Mouse (Mus musculus) small intestine, adult 2 months (tissue): ENCODE results near the gene Fbxo22. TPM values are rescaled to one million over a fixed set of nuclear protein-coding genes. Genes with fewer than 3 reads are reported as not detected.
A peak's percentile ranks its signal among the peaks of the same experiment; 100 is the strongest.

Source experiments
- H3K27ac ChIP-seq: fragments of 200-500 bp; 2 replicates; pipeline ENCODE4 v1.5.1; 2012; ENCODE audit warnings: low read depth, low read length, control low read depth, inconsistent platforms; ENCODE audit not compliant: insufficient read depth
- H3K27me3 ChIP-seq: fragments of 200-500 bp; 2 replicates; pipeline ENCODE4 v1.6.1; 2012; ENCODE audit warnings: mild to moderate bottlenecking, moderate library complexity, low read length, inconsistent platforms; ENCODE audit not compliant: control insufficient read depth, insufficient read depth
- H3K36me3 ChIP-seq: fragments of 200-500 bp; 2 replicates; pipeline ENCODE4 v1.6.1; 2012; ENCODE audit warnings: mild to moderate bottlenecking, low read length, control low read depth, inconsistent platforms; ENCODE audit not compliant: control insufficient read depth, insufficient read depth
- H3K4me1 ChIP-seq: fragments of 200-500 bp; 2 replicates; pipeline ENCODE4 v1.6.1; 2012; ENCODE audit warnings: low read length, inconsistent platforms, mixed read lengths; ENCODE audit not compliant: control insufficient read depth, insufficient read depth, insufficient read length
- H3K4me3 ChIP-seq: fragments of 200-500 bp; 2 replicates; pipeline ENCODE4 v1.5.1; 2012; ENCODE audit warnings: low read depth, mild to moderate bottlenecking, control low read depth, inconsistent platforms, low read length, moderate library complexity
- CTCF ChIP-seq: fragments of 200-500 bp; IDR thresholded peaks from 2 replicates; pipeline ENCODE4 v1.5.1; 2012; ENCODE audit warnings: low read depth, mild to moderate bottlenecking, control low read depth, inconsistent platforms, low read length, moderate library complexity, mixed read lengths; ENCODE audit not compliant: insufficient replicate concordance, insufficient read length; ENCODE audit errors: extremely low read depth
- POLR2A ChIP-seq: fragments of 200-500 bp; IDR thresholded peaks from 2 replicates; pipeline ENCODE4 v1.6.1; 2012; ENCODE audit warnings: low read depth, mild to moderate bottlenecking, control low read depth, inconsistent platforms, low read length, moderate library complexity
- WGBS: fragments of 180-500 bp; shearing (Covaris S2); methylation state at CpG from one replicate; pipeline ENCODE4 v1.1.7; 2018; 5-methylcytosine and 5-hydroxymethylcytosine counted together
- polyA plus RNA-seq: library from polyadenylated mRNA; depleted of rRNA; stranded (reverse); fragments of >200 nt; gene quantifications from 2 replicates; pipeline ENCODE4 v1.2.3, GENCODE M21; 2012; rRNA removed

Fbxo22 gene
- polyA plus RNA-seq, 1 experiment = 10.2 TPM

DNA sequence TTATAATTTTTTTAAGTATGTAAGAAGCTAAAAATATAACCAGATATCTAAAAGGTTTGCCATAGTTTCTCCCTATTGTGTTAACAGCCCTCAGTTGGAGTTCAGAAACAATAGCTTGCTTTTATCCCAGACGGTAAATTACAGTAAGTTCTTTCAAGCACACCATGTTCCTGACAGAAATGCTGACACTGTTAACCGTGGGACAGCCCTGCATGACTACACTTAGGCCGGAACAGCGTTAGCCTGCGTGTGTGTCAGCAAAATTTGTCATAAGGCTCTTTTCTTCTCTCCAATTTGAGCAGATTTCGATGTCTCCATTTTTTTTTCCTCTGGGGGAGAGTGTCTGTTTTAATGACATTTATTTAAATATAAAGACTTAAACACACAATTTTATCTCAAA, 51.0 kb downstream of the Fbxo22 start:
- H3K27ac ChIP-seq = no peak overlapping the region
- no peak overlapping the region for H3K4me3 ChIP-seq
- H3K4me1 ChIP-seq = no peaks in the 10 kb centered on the region; the same call in 1 of the 2 replicates
- no peaks in the 10 kb centered on the region; the same call in 1 of the 2 replicates for H3K27me3 ChIP-seq
- no peaks in the 10 kb centered on the region for H3K36me3 ChIP-seq
- WGBS = 85% methylated on average over 6 of the region's 6 CpGs
- TF ChIP-seq POLR2A (no peak), CTCF (no peak)

- Histone ChIP-seq H3K4me3 (no peak overlapping the region), H3K4me1 (no peaks in the 10 kb centered on the region; the same call in 1 of the 2 replicates), H3K27ac (peak overlapping the region; percentile 17; the same call in 1 of the 2 replicates), H3K36me3 (no peaks in the 10 kb centered on the region), H3K27me3 (no peaks in the 10 kb centered on the region; the same call in 1 of the 2 replicates)
- no peak for TF ChIP-seq POLR2A
- no peak for TF ChIP-seq CTCF
- WGBS = 21% methylated on average over 8 of the region's 8 CpGs
Observed at GRCm38 (mm10) chr9:55264356-55265302, 55.9 kb downstream of the Fbxo22 start.

DNA sequence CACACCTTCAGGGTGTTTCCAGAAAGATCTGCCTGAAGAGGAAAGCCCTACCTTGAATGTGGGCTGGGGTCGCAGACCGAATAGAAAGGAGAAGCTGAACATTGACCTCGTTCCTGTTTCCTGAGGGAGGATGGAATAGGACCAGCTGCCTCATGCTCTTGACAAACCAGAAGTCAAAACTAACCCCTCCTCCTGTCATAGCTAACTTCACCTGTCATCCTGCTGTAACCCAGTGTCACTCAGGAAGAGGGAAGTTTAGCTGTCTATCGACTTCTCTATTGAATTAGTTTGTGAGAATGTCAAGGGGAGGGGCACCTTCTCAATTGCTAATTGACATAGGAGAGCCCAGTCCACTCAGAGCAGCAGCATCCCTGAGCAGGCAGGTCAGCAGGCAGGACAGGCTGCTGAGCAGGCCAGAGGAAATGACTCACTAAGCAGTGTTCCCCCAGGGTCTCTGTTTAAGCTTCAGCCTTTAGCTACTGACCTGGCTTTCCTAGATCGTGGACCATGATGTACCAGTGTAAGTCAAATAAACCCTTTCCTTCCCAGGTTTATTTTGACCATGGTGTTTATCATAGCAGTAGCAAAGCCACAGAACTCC, 63.3 kb downstream of the Fbxo22 start:
- TF ChIP-seq CTCF (no peak), POLR2A (no peak)
- H3K27ac ChIP-seq = no peak overlapping the region
- H3K36me3 ChIP-seq = no peaks in the 10 kb centered on the region
- no peak overlapping the region for H3K4me3 ChIP-seq
- WGBS = 33% methylated on average over 5 of the region's 5 CpGs
- H3K4me1 ChIP-seq = no peaks in the 10 kb centered on the region; the same call in 1 of the 2 replicates
- H3K27me3 ChIP-seq = no peaks in the 10 kb centered on the region

GRCm38 (mm10) chr9:55273906-55274305, 65.2 kb downstream of the Fbxo22 start:
- TF ChIP-seq POLR2A (no peak), CTCF (no peak)
- no peaks in the 10 kb centered on the region for H3K27me3 ChIP-seq
- peaks cover 2% of the 10 kb centered on the region; the same call in 1 of the 2 replicates for H3K4me1 ChIP-seq
- WGBS = 84% methylated on average over 4 of the region's 4 CpGs
- H3K27ac ChIP-seq = no peak overlapping the region
- H3K4me3 ChIP-seq = no peak overlapping the region
- H3K36me3 ChIP-seq = no peaks in the 10 kb centered on the region

Other genes starting within 250 kb of the Fbxo22 start
- gene Chrna5, start 228.0 kb upstream of the Fbxo22 start, polyA plus RNA-seq = 0.04 TPM in 1 of 2 replicates, not detected in the other
- gene Chrna3, start 182.4 kb upstream of the Fbxo22 start, polyA plus RNA-seq = 0.85 and 1.5 TPM in 2 replicates
- 0.76 and 2.0 TPM in 2 replicates for gene Chrnb4, start 160.1 kb upstream of the Fbxo22 start, polyA plus RNA-seq
- gene Ube2q2, start 60.1 kb upstream of the Fbxo22 start, polyA plus RNA-seq = 3.2 and 5.3 TPM in 2 replicates
- gene Nrg4, start 117.9 kb downstream of the Fbxo22 start, polyA plus RNA-seq = 1.5 and 1.9 TPM in 2 replicates
- 0.95 and 1.3 TPM in 2 replicates for gene Tmem266, start 118.0 kb downstream of the Fbxo22 start, polyA plus RNA-seq